Mouse (Mus musculus): ENCODE measurements around the gene Gm28510.
"Not testable (repeated sequence)": the region's sequence is repeated elsewhere in the genome, so short reads cannot be mapped to it uniquely, and the experiment has no call there.

Gene Gm28510

GRCm38 (mm10) chrY:10412437-10412836, at the start of gene Gm28510:
Gene Gm28510 (plus strand): TSS chrY:10412737.
- DNase-seq = not testable (repeated sequence)

All from cerebellum, adult 9-11 months (tissue).